Mouse (Mus musculus): Measurements from ENCODE around the gene Ptgds. TPM values are rescaled to one million over a fixed set of nuclear protein-coding genes. Genes with fewer than 3 reads are reported as not detected.
A peak's percentile ranks its signal among the peaks of the same experiment; 100 is the strongest.

Gene Ptgds
- 1 to 10 TPM; 1.7 to 9.6 TPM for total RNA-seq (2021)
- long read RNA-seq, experiment 1, partial matches to known transcripts: 0 of 10 reads
- long read RNA-seq, experiment 1, other reads (novel, unspliced or antisense): 2 of 10 reads
- long read RNA-seq, experiment 2, partial matches to known transcripts: 0 of 3 reads
- long read RNA-seq, experiment 2, other reads (novel, unspliced or antisense): 1 of 3 reads

- DNase-seq: no peak
Measured at GRCm38 (mm10) chr2:25469969-25470368, at the start of gene Ptgds. Gene Ptgds, minus strand, starts transcription at chr2:25470046.

GRCm38 (mm10) chr2:25509912-25510311, 40.1 kb upstream of the Ptgds start:
- DNase-seq: no peak

DNA sequence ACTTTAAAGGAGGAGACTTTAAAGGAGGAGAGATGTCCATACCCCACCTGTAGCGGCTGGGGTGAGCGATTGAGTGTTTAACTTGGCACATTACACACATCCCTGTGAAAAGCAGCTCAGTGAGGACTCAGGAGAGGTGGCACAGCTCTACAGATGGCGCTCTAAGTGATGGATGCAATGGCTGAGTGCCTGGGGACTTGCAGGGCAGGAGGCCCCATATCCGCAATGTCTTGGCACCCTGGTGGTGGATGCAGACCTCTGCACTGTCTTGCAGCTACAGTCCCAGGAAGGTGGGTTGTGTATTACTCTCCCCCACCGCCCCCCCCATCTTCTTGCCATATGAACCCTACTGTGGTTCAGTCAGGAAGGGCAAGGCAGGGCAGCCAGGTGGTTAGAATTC, 37.1 kb upstream of the Ptgds start:
- no peak for DNase-seq

DNA sequence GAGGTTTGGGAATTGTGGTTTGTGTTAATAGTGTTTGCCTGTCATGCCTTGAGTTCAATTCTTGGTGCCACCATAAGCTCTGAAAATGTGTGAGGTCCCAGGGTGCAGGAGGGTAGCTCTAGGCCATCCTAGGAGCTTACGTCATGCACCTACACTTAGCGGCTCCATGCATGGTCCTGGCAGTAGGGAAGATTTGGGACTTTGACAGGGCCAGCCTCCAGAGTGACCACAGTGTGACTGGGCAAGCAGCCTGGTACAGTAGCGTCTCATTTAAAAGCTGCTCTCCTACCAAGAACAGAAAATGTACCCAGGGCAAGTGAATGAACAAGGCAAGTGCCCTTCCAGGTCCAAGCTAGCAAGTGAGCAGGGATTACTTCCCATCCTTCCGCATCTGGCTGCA, 36.0 kb upstream of the Ptgds start:
- no peak for DNase-seq

GRCm38 (mm10) chr2:25505000-25505399, 35.2 kb upstream of the Ptgds start:
- no peak for DNase-seq

GRCm38 (mm10) chr2:25504538-25504937, 34.7 kb upstream of the Ptgds start:
- DNase-seq: no peak

- no peak for DNase-seq
Measured at GRCm38 (mm10) chr2:25502726-25503125, 32.9 kb upstream of the Ptgds start.

DNA sequence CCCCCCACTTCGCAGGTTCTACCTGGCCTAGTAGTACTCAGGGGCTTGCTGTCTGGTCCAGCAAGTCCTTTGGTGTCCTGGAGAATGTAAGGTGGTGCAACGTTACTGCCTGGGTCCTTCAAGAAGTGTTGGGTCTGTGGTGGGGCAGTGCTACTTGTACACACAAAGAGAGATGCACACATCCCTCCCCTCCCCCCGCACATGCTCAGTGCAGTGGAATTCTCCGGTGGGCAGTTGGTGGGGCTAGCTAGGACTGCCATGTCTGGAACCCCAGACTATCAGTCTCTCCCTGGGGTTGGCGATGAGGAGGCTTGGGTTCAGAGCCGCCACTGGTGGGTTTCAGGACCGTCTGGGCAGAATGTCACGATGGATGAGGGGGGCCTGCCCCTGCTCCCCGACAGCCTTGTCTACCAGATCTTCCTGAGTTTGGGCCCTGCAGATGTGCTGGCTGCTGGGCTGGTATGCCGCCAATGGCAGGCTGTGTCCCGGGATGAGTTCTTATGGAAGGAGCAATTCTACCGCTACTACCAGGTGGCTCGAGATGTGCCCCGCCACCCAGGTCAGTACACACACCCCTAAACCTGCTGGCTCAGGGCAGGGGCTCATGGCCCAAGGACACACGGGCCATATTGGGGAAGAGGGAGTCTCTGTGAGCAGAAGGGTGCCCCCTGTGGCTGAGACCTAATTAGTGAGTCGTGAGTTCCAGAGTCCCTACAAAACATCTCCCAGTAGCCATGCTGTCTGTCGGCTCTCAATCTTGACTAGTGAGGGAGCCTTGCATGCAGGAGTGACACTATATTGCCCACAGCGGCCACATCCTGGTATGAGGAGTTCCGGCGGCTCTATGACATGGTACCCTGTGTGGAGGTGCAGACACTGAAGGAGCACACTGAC, 32.0 kb upstream of the Ptgds start, which contains the start of gene C8g:
TSS of gene C8g (minus strand) at position 127 of the 894 bp plus-strand sequence.
- DNase-seq: no peak

GRCm38 (mm10) chr2:25500576-25501405, 30.9 kb upstream of the Ptgds start, which contains the start of gene Fbxw5:
Gene Fbxw5, plus strand, starts transcription at chr2:25500750.
- peak; percentile 82 for DNase-seq

DNA sequence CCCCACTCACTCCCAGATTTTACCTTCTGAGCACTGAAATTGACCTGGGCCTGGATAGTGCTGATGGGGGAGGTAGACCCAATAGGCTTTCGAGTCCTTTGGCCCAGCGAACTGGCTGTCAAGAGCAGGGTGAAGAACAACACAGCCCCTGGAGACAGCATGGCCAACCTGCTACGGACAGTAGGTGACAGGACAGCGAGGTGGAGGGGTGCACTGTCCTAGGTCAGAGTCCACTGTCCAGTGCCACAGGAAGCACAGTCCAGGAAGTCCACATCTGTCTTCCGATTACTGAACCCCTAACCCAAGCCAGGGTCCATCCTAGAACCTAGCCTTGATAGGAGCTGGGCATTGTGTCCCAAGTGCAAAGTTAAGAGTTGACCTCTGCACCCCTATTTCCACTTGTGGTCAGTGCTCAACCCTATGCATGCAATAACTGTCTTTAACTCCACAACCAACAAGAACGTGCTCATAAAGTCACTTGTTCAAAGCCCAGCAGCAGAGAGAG, 30.3 kb upstream of the Ptgds start:
- DNase-seq: no peak

DNA sequence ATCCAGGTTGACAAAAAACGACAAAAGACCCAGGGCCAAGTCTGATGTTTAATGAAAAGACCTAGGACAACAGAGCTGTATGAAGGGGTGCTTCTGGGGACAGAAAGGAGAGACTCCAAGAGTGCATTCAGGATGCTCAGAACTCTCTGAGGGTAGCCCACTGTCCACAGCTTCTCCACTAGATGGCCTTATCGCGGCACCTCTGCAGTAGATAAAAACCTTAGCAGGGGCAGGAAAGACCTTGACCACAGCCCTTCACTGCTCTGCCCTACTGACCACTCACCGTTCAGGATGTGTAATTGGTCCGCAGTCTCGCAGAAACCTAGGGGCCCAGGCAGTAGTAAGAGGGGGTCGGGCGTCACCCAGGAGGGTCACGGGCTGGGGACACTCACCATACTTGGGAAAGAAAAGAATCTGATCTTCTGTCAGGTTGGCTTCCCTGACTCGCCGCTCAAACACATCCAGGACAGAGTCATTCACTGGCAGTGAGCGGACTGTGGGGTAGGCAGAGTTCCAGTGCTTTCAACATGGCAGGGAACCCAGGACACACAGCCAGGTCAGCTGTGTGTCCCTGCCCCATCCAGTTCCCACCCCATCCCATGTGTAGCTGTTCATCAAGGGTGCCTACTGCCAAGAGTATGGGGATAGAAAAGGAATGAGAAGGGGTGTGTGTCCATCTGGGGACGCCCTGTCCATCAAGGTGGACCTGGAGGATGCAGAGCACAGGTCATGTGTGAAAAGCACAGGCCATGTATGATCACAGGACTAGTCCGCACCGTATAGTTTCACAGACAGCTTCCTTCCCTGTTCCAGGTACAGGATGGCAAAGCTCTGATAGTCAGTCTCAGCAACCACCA, 29.0 kb upstream of the Ptgds start:
- no peak for DNase-seq

DNA sequence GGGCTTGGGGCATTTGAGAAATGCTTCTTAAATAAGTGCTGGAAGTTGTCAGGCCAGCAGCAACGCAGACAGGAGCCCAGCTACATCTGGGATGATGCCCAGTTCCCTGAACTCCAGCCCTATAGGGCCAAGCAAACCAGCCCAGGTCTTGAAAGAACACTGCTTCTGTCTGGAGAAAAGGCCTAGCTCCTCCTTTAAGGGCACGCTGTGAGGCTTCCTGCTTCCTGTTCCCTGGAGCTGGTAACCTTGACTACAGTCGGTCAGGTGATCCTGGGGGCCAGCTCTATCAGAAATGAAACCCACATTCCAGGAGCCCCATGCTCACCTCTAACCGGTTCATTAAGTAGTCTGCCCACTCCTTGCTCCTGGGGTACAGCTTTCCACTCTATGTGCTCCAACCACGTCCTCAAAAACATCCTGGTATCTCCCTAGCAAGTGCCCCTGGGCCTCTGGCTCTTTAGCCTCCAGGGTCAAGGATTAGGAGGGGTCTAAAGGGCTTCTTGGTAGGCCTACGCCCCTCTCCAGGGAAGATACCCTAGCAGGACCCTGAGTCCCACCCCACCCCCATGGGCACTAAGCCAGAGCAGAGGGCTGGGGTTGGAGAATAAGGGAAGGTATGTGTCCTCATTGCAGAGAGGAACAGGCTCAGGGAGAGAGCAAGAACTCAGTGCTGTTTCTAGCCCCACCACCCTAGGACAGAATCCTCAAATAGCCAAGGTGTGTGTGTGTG, 28.2 kb upstream of the Ptgds start:
- DNase-seq: no peak

- no peak for DNase-seq
Measured at GRCm38 (mm10) chr2:25496462-25496861, 26.6 kb upstream of the Ptgds start.

DNA sequence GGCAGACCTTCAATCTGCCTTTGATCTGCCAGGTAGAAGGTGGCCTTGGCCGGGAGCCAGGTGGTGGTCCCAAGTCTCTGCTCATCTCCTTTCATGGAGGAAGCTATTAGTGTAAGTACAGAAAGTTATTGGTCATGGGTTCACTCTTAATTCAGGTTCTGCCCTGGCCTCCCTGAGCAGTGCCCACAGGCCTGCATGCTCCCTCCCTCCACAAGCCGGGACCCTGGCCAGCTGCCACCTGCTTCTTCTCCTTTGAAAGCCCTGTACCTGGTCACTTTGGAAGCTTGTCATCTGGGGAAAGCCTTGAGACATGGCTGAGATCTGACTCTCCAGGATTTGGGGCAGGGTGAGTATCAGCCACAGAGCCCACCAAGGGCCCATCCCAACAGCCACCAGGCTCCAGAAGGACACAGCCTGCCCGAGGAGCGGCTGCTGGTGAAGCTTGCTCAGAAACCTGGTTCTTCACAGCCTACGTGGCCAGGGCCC, 23.7 kb upstream of the Ptgds start, which contains the start of gene Lcn12:
TSS of gene Lcn12 (minus strand) at position 436 of the 486 bp plus-strand sequence.
- DNase-seq: no peak

GRCm38 (mm10) chr2:25492988-25493387, 23.1 kb upstream of the Ptgds start:
- DNase-seq: no peak

GRCm38 (mm10) chr2:25488671-25489068, 18.8 kb upstream of the Ptgds start:
- DNase-seq: no peak

DNA sequence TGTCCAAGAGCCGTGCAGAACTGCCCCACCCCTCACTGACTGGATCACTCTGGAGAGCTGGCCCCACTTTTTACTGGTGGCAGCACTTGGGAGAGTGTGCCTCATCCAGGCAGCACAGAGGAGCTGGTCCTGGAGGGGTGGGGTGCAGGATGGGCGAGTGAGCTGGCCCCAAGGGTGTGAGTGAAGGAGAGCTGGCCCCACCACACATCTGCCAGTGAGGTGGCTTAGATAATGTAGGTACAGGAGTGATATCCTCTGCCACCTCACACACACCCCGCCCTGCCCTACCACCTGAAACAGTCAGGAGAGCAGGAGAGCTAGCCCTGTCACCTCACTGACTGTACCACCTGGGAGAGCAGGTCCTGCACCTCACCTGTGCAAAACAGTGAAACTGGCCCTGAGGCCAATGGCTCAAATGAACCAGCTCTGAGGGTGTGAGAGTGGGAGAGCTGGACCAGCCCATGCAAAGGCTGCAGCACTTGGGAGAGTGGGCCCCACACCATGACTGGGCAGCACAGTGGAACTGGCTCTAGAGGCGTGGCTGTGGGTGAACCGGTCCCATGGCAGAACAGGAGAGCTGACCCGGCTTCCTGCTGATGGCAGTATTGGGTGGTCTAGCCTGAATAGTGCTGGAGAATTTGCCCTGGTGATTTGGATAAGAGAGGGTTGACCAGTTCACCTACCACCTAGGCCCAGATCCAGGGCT, 18.3 kb upstream of the Ptgds start:
- DNase-seq: no peak

- no peak for DNase-seq
Measured at GRCm38 (mm10) chr2:25484901-25485647, 15.2 kb upstream of the Ptgds start.

DNA sequence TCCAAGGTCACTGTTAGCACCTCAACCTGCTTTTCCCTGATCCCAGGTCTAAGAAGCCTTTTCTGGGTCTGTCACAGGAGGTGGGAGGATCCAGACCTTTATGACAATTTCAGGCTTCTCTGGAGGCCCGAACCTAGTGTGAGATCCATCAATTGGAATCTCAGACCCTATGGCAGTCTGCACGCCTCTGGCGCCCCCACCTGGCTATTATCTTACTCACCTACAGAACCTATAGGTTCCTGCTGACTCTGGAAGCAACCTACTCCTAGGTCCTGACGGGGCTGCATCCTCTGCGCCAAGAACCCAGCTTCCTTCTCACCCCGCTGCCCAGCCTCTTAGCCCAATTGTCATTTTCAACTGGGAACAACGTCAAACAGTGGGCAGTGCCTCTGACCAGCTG, 13.1 kb upstream of the Ptgds start:
- DNase-seq: no peak
